In the genomic region with DNA sequence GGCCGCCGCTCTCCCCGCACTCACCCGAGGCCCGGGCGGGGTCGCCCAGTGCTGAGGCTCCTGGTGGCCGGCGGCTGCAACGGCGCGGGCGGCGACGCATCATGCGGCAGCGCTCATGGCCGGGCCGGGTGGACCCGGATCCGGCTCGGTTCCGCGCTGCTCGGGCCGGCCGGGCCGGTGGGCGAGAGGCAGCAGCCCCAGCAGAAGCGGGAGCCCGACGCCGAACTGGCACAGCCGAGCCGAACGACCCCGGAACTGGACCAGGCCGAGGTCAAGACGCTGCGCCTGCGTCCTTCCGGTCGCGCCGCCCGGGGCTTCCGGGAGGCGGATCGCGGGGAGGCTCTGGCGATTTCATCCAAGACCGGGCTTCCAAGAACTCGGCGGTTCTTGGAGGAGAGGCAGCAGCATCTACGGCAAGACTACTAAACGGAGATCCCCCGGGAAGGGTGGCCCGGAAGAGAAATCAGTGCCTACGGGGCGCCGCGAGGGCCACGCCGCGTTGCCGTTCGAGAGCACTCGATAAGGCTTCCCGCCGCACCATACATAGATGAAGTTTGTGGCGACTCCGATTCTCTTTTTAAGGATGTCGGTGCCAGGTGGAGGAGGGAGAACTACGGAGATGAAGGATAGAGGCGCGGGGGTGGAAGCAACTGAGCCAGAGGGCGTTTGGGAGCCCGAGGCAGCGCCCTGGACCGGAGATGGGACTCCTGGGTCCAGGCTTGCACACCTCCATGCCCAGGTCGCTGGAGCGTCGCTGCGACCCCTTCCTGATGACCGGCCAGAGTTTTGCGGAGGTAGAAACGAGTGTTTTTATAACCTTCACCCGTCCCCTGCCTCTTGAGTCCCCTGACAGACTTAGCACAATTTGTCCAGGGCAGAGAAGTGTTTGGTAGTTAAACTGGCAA, we compare ENCODE assay signal across 8 mouse cellular contexts. TPM values are rescaled to one million over a fixed set of nuclear protein-coding genes. Genes with fewer than 3 reads are reported as not detected.
DNase-seq lines count a peak whose midpoint lies in the region; ATAC-seq lines count a peak whose summit lies in the region.

A gene (minus strand): TSS at position 415 of the 905 bp plus-strand sequence.

- ATAC-seq in common myeloid progenitor, adult 5-6 weeks (replicated peaks; ENCODE audit: low read depth, poor library complexity, severe bottlenecking), result peak; percentile 66
- peak; percentile 80 for ATAC-seq in megakaryocyte, adult 5-6 weeks (ENCODE audit: poor library complexity, severe bottlenecking)

- DNase-seq in ZHBTc4 (ENCODE audit: low read depth, low spot score), result peak; percentile 68
- DNase-seq in gastrocnemius, postnatal 10 days, result peak; percentile 82
- DNase-seq in induced T-regulatory cell, adult 2 months (ENCODE audit: low read depth), result peak; percentile 86
- peak; percentile 78 to 90 for DNase-seq in left cerebral cortex, adult 8-10 months (ENCODE audit: low spot score in 2 of 2)
- peak; percentile 86 to 90 for DNase-seq in right cerebral cortex, adult 2 months (ENCODE audit: low spot score in 2 of 2)
- DNase-seq in urinary bladder, postnatal 10 days (ENCODE audit: low spot score), result peak; percentile 30

RNA-seq across cellular contexts. Expression of the gene that starts here (rescaled TPM):
- total RNA-seq in common myeloid progenitor, adult 5-6 weeks (2017), result 9.7 and 19.6 TPM in 2 replicates
- total RNA-seq in gastrocnemius, postnatal 10 days (2021), result 10 to 100 TPM; 23.1 to 24.5 TPM
- 10 to 100 TPM; 26.3 to 44.6 (median 34.0) TPM for total RNA-seq in left cerebral cortex, adult 8-10 months (2022)
- 21.1 and 23.0 TPM in 2 replicates for total RNA-seq in megakaryocyte, adult 5-6 weeks (2015)
- total RNA-seq in megakaryocyte, adult 5-6 weeks (2017), result 31.8 and 33.3 TPM in 2 replicates

Comparison
In these comparisons a context has a peak if more than half of its experiments do, and no peak if none do; other contexts are left out.
1. Peak in every context shown above with its lines: DNase-seq and ATAC-seq.
2. DNase-seq: peak in every context shown above with its lines; median percentile 88 in right cerebral cortex, adult 2 months; 86 in induced T-regulatory cell, adult 2 months; 84 in left cerebral cortex, adult 8-10 months; 82 in gastrocnemius, postnatal 10 days; 68 in ZHBTc4; 30 in urinary bladder, postnatal 10 days.